Mouse (Mus musculus) frontal cortex, postnatal 36 days (tissue): ENCODE data around the gene Cacul1.
A peak's percentile ranks its signal among the peaks of the same experiment; 100 is the strongest.
"Not testable (repeated sequence)": the region's sequence is repeated elsewhere in the genome, so short reads cannot be mapped to it uniquely, and the experiment has no call there.

ENCODE experiments used
- DNase-seq, 2 experiments: peaks; one replicate each; pipeline ENCODE4 v3.0.0; 2022; ENCODE audit warnings: low spot score in 2 of 2

Gene Cacul1

GRCm38 (mm10) chr19:60580582-60581339, at the start of gene Cacul1:
Gene Cacul1, minus strand, starts transcription at chr19:60581025.
- DNase-seq: peak; percentile 92 to 95

DNA sequence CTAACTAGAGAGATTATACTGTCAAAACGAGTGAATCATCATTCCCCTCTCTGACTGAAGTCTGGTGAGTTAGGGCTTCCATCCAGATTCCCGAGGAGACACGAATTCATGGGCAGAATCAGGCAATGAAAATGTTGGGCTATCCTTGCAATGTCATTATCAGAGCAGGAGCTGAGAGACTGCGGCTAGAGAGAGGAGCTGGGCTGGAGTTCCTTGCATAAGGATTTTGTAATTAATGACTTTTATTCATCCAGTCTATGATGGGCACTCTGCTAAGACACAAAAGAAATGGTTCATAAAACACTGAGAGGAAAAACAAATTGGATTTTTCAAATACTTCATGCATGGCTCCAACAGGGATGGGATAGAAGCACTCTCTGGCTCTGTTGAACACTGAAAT, 38.6 kb upstream of the Cacul1 start:
- no peak for DNase-seq

DNA sequence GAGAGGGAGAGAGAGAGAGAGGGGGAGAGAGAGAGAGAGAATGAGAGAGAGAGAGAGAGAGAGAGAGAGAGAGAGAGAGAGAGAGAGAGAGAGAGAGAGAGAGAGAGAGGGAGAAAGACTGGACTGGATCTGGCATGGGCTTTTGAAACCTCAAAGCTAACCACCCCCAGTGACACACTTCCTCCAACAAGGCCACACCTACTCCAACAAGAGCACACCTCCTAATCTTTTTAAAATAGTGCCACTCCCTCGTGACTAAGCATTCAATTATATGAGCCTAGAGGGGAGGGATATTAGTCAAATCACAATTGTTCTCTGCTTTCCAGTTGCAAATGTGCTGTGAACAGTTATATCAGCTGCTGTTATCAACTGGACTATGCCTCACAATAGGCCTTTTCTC, 36.2 kb upstream of the Cacul1 start:
- DNase-seq: no peak

- no peak for DNase-seq
These were observed 34.8 kb upstream of the Cacul1 start for GRCm38 (mm10) chr19:60615470-60616200.

DNA sequence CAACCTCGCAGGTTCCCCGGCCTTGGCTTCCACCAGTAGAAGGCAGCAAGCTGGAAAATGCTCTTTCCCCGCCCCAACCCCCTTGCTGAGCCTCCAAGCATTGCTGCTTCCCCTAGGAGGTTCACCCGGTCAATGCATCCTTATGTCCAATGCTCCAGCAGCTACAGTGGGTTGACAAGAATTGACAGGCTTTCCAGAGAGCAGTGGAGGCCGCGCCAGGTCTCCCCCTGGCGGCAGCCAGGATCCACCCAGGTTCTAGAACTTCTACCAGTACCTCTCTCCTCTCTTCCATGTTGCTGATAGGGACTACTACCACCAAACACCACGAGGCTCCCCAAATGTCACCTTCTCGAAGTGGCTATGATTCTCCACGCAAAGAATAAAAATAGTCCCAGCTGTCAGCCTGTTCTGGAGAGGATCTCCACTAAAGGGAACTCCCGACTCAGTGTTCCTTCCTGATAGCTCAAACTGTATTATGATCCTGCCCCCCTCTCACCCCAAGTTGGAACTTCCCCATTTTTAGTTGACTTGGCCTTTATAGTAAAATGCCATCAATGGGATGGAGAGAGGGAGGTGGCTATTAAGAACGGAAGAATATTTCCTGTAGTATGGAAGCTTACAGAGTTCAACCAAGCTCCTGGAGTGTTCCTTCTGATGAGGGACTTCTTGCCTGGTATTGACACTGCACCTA, 30.8 kb upstream of the Cacul1 start:
- DNase-seq: no peak

- DNase-seq: no peak
These were observed 27.9 kb upstream of the Cacul1 start for GRCm38 (mm10) chr19:60608766-60609165.

DNA sequence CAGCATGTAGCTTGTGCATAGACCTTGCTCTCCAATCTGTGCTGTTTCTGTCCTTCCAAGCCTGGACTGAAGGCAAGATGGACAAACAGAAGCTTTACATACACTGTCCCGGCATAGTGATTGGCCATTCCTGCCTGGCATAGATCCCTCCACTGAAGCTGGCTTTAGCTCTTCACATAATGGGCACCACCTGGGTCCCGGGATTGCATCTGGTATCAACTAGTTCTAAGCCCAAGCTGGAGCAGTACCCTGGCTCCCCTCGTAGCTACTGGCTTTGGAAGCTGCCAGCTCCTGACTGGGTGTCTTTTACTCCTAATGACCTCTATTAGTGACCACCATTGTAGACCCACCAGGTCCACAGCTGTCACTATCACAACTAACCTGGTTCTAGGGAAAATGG, 22.8 kb upstream of the Cacul1 start:
- no peak for DNase-seq

- not testable (repeated sequence) for DNase-seq
These were observed 21.2 kb upstream of the Cacul1 start for GRCm38 (mm10) chr19:60602066-60602465.

- no peak for DNase-seq
These were observed 17.3 kb upstream of the Cacul1 start for GRCm38 (mm10) chr19:60598025-60598697.

- DNase-seq: no peak
These were observed 8.8 kb upstream of the Cacul1 start for GRCm38 (mm10) chr19:60589646-60590045.

GRCm38 (mm10) chr19:60586652-60587051, 5.8 kb upstream of the Cacul1 start:
- DNase-seq: no peak

- DNase-seq: no peak
These were observed 2.4 kb upstream of the Cacul1 start for GRCm38 (mm10) chr19:60583201-60583600.

DNA sequence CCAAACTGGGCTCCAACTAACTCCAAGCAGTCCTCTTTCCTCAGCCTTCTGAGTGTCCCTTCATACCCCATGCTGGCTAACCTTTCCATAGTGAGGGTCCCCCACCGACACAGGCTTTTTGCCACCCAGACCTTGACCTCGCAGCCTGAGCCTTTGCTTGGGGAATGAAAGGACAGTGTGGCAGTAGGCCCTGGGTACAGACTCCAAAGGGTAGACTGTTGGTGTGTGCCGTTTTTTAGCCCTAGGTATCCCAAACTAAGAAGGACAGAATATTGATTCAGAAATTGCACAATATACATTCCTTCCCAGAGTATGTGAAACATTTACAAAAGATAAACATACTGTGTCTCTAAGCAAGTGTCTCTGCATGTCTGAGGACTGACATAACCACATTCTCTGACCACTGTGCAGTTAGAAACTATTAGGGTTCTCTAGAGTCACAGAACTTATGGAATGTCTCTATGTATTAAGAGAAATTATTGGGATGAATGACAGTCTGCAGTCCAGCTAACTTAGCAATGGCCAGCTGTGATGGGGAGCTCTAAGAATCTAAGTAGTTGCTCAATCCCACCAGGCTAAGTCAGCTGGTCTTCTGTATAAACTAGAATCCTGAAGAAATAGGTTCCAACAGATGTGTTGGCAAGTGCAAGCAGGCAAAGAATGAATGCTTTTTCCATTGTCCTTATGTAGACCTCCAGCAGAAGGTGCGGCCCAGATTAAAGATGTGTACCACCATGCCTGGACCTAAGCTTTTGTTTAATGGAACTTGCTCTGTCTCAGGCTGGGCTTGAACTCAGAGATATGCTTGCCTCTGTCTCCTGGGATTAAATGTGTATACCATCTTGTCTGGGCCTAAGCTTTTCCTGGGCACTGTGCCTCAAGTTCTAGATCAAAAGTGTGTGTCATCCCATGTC, 809 bp upstream of the Cacul1 start:
- no peak for DNase-seq

DNA sequence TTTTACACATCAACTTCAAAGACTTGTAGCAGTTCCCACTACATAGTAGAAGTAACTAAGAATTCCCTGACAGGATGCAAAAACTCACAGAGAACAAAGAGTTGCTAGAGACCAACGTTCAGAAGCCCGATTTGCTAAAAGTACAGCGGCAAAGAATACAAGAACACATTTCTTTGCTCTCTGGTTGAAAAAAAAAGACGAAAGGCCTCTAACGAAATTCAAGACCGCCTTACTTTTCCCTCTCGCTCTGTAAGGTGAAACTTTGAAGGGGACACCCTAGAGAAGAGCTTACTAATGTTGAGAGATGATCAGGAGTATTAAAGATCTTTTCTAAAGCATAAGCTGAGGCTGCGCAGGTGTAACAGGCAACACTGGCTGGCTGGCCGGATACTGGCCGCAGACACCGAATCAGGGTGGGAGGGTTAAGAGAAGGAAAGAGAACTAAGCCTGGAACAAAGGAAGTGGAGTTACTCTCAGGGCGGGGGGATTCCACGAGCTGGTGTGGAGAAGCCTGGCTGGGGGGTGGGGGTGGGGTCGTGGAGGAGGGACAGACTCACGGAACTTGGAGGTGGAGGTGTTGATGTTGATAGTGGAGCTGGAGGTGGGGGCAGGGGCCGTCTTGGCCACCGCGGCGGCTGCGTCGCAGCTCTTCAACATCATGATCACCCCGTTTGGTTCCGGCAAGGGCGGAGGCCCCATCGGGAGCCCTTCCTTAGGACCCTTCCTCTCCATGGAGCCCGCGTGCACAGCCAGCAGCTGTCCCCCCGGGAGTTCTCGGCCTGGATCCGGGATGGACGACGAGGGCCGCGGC, 849 bp downstream of the Cacul1 start:
- DNase-seq: peak; percentile 13 to 30

DNA sequence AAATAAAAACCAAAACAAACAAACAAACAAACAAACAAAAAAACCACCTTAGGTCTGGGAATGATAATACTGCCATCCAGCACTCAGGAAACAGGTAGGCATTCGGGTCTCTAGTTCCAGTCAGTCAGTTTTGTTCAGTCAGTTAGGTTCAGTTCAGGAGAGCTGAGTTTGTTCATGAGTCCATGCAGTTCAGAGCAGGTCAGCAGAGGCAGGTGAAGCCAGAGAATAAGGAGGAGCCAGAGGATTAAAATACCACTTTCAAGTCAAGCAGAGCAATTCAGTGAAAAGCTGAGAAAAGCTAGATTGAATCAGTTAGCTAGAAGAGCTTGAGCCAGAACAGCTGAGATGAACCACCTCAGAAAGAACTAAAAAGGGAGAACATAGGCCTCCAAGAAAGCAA, 4.1 kb downstream of the Cacul1 start:
- no peak for DNase-seq

GRCm38 (mm10) chr19:60560497-60560896, 20.3 kb downstream of the Cacul1 start:
- DNase-seq: no peak

GRCm38 (mm10) chr19:60554866-60555438, 25.9 kb downstream of the Cacul1 start:
- DNase-seq: no peak

- DNase-seq: peak; percentile 59 to 68
These were observed 27.3 kb downstream of the Cacul1 start for GRCm38 (mm10) chr19:60553501-60553900.

GRCm38 (mm10) chr19:60543302-60543701, 37.5 kb downstream of the Cacul1 start:
- no peak for DNase-seq

GRCm38 (mm10) chr19:60531897-60532296, 48.9 kb downstream of the Cacul1 start:
- no peak for DNase-seq
